Mouse (Mus musculus): ENCODE data around the gene Rbm19.

Rbm19 gene

DNA sequence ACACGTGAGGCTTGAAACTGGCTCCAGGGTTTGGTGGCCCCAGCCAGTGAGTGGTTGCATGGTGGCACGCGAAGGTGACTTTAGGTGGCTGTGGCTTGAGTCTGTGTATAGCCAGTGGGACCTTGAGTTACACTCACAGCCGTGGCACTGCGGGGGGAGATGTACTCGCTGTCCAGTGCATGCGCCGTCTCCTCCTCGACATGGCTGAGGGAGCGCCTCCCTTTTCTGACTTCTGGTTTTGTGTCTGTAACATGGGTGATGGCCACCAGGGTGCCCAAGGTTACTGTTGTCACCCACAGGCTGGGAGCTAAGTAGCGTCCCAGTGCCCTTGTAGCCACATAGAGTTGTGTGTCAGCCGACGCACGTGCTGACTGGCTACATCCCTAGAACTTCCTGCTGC is 19.1 kb downstream of the Rbm19 start:
- no peak for DNase-seq (ENCODE audit: low read depth, low spot score)

GRCm38 (mm10) chr5:120135823-120136222 is 19.6 kb downstream of the Rbm19 start:
- DNase-seq (ENCODE audit: low read depth, low spot score), result no peak

- no peak for DNase-seq (ENCODE audit: low read depth, low spot score)
Observed at GRCm38 (mm10) chr5:120136236-120136675, 20.0 kb downstream of the Rbm19 start.

DNA sequence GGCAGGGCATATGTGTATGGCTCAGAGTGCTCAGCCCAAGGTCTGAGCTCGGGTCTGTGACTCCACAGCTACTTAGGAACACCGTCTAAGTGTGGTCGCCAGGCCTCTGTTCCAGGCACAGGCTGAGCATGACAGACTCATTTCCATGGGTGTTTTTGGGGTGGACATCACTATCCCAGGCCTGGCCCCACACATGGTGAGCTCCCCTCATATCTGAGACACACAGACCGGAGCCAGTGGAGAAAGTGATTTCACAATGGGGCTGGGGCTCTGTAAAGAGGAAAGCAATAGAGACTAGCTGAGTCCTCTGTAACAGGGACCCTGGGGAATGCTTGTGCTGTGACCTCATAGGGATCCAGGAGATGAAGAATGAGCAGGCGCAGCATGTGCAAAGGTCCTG is 20.8 kb downstream of the Rbm19 start:
- DNase-seq (ENCODE audit: low read depth, low spot score), result no peak

- DNase-seq (ENCODE audit: low read depth, low spot score), result no peak
Observed at GRCm38 (mm10) chr5:120137846-120138245, 21.6 kb downstream of the Rbm19 start.

GRCm38 (mm10) chr5:120138406-120138805 is 22.1 kb downstream of the Rbm19 start:
- DNase-seq (ENCODE audit: low read depth, low spot score), result no peak

DNA sequence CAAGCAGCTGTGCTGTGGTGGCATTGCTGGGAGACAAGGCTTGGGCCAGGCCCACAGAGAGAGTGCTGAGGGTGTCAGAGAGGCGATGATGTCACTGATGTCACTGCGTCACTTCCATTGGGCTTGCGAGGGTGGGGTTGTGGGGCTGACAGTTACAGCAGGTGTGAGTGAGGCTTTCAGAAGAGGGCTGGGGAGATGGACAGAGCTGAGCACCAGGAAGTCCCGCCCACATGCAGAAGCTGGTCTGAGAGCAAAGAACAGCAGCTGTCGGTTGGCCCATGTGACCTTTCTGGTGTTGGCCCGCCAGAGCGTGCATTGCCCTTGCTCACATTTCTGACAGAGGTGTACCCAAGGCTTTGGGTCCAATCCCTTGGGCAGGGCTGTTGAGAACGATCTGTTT is 23.0 kb downstream of the Rbm19 start:
- no peak for DNase-seq (ENCODE audit: low read depth, low spot score)

GRCm38 (mm10) chr5:120143941-120144340 is 27.7 kb downstream of the Rbm19 start:
- peak; percentile 51 for DNase-seq (ENCODE audit: low read depth, low spot score)

GRCm38 (mm10) chr5:120145371-120146050 is 29.2 kb downstream of the Rbm19 start:
- DNase-seq (ENCODE audit: low read depth, low spot score), result no peak

DNA sequence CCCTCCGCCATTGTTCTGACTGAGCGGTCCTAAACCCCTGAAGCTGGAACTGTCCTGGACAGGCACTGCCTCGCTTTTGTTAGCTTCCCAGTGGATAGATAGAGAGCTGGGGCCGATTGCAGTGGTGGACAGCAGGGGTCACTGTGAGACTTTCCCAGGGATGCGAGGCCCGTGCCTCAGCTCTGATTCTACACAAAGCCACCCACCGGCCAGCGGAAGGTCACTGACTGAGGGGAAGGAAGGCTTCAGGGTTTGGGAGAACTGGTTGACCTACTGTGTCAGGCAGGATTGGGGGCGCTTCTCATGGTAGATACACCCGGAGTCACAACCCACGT is 29.8 kb downstream of the Rbm19 start:
- no peak for DNase-seq (ENCODE audit: low read depth, low spot score)

GRCm38 (mm10) chr5:120146909-120147308 is 30.6 kb downstream of the Rbm19 start:
- DNase-seq (ENCODE audit: low read depth, low spot score), result no peak

DNA sequence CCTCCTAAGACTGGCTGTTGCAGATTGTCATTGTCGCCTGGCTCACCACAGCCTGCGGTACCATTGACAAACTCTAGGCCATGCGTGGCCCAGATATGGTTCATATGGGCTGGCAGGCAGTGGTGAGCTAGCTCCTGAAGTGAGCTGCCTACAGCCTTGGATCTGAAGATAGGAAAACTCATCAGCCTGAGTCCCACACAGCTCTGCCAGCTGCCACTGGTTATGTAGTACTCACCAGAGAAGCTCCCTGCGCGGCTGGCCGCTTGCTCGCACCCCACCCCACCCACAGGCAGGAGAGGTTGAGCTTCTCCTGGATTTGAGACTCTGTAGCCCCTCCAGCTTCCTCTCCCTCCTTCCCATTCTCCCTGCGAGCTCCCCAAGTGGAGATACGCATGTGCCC is 32.0 kb downstream of the Rbm19 start:
- no peak for DNase-seq (ENCODE audit: low read depth, low spot score)

DNA sequence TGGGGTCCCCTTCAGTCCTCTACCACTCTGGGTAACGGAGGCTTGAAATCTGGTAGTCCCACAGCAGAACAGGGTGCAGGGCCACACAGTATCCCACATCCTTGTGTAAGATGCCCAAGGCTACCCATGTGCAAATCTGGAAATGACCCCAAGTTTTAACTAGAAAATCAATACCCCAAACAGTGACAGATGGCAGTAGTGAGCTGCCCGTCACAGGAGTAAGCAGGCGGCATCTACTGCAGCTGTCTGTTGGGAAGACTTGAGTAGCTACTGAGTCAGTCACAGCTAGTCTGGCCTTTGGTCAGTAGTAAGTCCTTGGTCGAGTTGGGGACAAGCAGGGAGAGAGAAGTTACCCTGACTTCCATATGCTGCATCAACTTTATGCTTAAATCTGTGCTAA is 34.9 kb downstream of the Rbm19 start:
- DNase-seq (ENCODE audit: low read depth, low spot score), result no peak

DNA sequence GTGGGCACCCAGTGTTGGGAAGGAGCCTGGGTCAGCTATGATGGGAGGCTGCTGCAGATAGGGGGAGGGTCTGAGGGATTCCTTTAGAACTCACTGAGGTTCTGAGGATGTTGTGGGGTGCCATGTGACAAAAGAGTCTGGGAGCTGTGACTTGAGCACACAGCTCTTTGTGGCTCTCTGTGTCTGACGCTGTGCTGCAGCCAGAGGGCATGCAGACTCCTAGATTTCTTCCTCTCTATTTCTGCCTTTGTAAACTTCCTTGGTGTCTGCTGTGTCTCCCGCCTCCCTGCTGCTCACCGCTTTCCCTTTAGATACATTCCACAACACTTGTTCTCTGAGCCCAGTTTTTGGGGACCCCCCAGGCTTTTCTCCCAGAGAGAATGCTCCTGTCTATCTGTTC is 36.9 kb downstream of the Rbm19 start:
- DNase-seq (ENCODE audit: low read depth, low spot score), result no peak

DNA sequence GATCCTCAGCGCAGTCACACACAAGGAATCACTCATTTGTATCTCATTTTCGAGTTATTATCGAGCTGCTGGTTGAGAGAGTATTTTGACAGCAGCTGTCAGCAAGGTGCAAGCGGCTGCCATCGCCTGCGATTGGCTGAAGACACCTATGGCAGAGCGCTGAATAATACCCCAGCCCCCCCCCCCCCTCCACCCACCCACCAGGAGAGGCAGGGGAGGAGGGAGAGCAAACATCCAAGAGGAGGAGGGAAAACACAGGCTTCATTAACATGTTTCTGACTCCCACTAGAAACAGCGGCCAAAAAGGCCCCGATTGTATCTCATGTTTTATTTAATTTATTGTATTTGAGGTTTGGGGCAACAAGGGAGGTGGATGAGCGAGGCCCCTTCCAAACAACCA is 39.4 kb downstream of the Rbm19 start:
- DNase-seq (ENCODE audit: low read depth, low spot score), result no peak

- no peak for DNase-seq (ENCODE audit: low read depth, low spot score)
Observed at GRCm38 (mm10) chr5:120156166-120156909, 40.1 kb downstream of the Rbm19 start.

DNA sequence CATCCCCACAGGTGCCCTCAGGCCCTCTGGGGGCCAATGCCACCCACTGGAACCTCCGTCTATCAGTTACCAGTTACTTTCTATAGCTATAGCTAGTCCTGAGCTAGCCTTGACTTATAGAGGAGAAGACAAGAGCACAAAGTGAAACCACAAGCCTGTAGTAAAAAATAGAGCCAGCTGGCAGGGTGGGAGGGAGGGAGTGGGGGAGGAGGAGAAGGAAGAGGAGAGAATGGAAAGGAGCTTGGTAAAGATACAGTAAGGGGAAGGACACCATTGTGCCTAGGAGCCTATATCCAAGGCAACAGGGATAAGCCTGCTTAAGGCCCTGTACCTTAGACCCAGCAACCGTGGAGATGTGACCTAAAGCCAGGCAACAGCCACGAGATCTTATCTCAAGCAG is 40.9 kb downstream of the Rbm19 start:
- no peak for DNase-seq (ENCODE audit: low read depth, low spot score)

GRCm38 (mm10) chr5:120158476-120158875 is 42.2 kb downstream of the Rbm19 start:
- no peak for DNase-seq (ENCODE audit: low read depth, low spot score)

- no peak for DNase-seq (ENCODE audit: low read depth, low spot score)
Observed at GRCm38 (mm10) chr5:120160923-120161658, 44.8 kb downstream of the Rbm19 start.

GRCm38 (mm10) chr5:120162689-120163088 is 46.4 kb downstream of the Rbm19 start:
- DNase-seq (ENCODE audit: low read depth, low spot score), result no peak

- no peak for DNase-seq (ENCODE audit: low read depth, low spot score)
Observed at GRCm38 (mm10) chr5:120163428-120163827, 47.2 kb downstream of the Rbm19 start.

DNA sequence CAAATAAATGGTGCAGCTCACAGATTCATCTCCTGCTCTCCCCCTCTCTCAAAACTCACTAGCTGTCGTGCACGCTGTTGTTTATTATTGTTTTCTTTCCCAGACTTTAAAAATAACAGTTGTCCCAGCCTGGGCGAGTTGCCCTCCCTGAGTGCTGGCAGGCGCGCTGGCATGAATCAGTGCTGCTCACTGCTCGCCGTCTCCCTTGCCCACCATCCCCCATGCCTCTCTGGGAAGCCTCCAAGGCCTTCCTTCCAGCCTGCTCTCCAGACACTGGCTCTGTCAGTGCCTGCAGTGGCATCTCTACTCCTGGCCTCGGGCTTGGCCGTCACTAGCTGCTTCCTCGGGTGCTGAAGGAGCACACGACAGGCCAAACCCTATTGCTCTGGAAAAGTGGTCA is 48.2 kb downstream of the Rbm19 start:
- no peak for DNase-seq (ENCODE audit: low read depth, low spot score)

Data from CD4-positive, CD25-positive, alpha-beta regulatory T cell, adult 2 months (primary cell).